Mouse (Mus musculus): Measurements from ENCODE around the gene Arid1a. TPM values are rescaled to one million over a fixed set of nuclear protein-coding genes. Genes with fewer than 3 reads are reported as not detected.
A peak's percentile ranks its signal among the peaks of the same experiment; 100 is the strongest.

The Arid1a gene
- polyA plus RNA-seq, 1 experiment from 2014 or later = 41.6 TPM

DNA sequence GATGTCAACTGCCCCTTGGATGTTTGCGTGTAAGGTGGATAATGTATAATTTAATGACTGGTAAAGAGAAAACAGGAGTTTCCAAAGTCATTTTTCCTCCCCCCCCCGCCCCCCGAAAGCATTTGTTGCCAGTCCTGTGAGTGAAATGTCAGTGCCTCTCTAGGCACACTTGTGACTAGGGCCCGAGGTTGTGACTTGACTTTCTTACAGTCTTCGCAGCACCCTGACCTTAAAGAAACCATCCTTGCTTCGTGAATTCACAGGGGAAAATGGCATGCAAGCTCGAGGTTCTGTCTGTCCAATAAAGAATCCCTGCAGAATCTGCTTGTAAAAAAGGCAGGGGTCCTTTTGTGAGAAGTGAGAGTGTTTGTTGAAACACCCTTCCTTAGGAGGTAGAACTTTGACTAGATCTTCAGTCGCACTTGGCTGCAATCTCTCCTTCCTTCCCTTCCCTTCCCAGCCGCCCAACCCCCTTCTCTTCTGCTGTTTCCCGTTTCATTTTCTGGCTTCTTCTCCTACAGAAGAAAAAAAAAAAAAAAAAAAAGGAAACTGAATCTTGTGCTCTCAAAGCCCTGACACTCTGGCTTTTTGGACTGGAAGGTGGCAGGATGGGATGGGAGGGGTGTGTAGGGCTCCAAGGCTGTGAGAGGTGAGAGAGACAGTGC lies 82.8 kb downstream of the Arid1a start:
- ATAC-seq (ENCODE audit: insufficient number of reproducible peaks, insufficient read depth, low FRiP score, low TSS enrichment, low read depth) = no peak
- Histone ChIP-seq H3K9me3 (no peaks in the 10 kb centered on the region), H3K4me3 (replicated peaks) (0 out of 2 replicates have a peak overlapping the region, but pooled peaks have one; percentile 75), H3K9ac (replicated peaks) (no peak overlapping the region), H3K27ac (peak overlapping the region; percentile 98), H3K4me1 (replicated peaks) (peaks cover 57% of the 10 kb centered on the region), H3K4me2 (peak overlapping the region; percentile 78), H3K36me3 (peaks cover 10% of the 10 kb centered on the region), H3K27me3 (no peaks in the 10 kb centered on the region)
- 28% methylated on average over 10 of the region's 10 CpGs for WGBS

DNA sequence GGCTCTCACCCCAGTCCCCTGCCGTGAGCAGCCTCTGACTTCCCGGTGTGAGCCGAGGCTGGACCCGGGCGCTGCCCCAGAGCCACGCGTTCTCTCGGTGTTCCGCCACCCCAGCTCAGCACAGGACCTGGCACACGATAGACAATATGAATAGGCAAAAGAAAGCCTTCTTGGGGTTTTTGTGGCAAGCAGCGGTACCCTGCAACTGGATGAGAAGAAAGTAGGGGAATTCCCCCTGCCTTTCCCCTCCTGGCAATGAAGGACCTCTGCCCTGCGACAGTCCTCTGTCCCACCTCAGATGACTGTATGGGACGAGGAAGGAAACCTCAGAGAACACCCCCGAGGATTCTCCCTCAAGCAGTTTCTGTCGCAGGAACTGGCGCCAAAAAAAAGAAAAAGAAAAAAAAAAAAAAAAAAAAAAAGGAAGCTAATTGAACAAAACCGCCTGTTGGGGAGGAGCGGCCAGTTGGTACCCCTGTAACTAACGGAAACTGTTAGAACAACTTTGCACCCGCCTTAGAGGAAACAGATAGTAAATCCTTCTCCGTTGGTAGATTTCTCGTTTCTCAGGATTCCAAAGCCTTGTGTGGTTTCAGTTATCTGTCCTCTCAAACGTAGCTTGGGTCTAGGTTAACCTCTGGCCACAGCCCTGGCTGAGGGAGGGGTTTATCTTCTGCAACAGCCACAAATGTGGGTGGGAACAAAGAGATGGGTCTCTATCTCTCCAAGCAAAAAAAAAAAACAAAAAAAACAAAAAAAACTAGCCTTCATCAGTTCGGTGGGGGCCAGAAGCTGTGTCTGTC lies 83.5 kb downstream of the Arid1a start:
- no peak for ATAC-seq (ENCODE audit: insufficient number of reproducible peaks, insufficient read depth, low FRiP score, low TSS enrichment, low read depth)
- H3K27ac ChIP-seq = peak overlapping the region; percentile 98
- H3K9me3 ChIP-seq = no peaks in the 10 kb centered on the region
- H3K4me2 ChIP-seq = peak overlapping the region; percentile 78
- 3% methylated on average over 24 of the region's 24 CpGs for WGBS
- H3K36me3 ChIP-seq = peaks cover 6% of the 10 kb centered on the region; the same call in 1 of the 2 replicates
- peaks cover 57% of the 10 kb centered on the region for H3K4me1 ChIP-seq (replicated peaks)
- H3K27me3 ChIP-seq = no peaks in the 10 kb centered on the region
- peak overlapping the region; percentile 84 for H3K9ac ChIP-seq (replicated peaks)
- H3K4me3 ChIP-seq (replicated peaks) = peak overlapping the region; percentile 75

GRCm38 (mm10) chr4:133671881-133672844 lies 84.4 kb downstream of the Arid1a start, which contains the start of gene Pigv:
Gene Pigv (minus strand): TSS chr4:133672647.
- Histone ChIP-seq H3K4me3 (replicated peaks) (peak within 1 kb of the TSS; percentile 75), H3K27ac (peak within 1 kb of the TSS; percentile 98), H3K9me3 (no peaks in the 10 kb centered on the region), H3K36me3 (0 out of 2 replicates have a peak, but pooled peaks cover 9% of the 10 kb centered on the region), H3K27me3 (no peaks in the 10 kb centered on the region), H3K9ac (replicated peaks) (peak within 1 kb of the TSS; percentile 84), H3K4me2 (peak within 1 kb of the TSS; percentile 78), H3K4me1 (replicated peaks) (peaks cover 52% of the 10 kb centered on the region)
- ATAC-seq (ENCODE audit: insufficient number of reproducible peaks, insufficient read depth, low FRiP score, low TSS enrichment, low read depth) = peak; percentile 83
- 1% methylated on average over 71 of the region's 76 CpGs for WGBS

DNA sequence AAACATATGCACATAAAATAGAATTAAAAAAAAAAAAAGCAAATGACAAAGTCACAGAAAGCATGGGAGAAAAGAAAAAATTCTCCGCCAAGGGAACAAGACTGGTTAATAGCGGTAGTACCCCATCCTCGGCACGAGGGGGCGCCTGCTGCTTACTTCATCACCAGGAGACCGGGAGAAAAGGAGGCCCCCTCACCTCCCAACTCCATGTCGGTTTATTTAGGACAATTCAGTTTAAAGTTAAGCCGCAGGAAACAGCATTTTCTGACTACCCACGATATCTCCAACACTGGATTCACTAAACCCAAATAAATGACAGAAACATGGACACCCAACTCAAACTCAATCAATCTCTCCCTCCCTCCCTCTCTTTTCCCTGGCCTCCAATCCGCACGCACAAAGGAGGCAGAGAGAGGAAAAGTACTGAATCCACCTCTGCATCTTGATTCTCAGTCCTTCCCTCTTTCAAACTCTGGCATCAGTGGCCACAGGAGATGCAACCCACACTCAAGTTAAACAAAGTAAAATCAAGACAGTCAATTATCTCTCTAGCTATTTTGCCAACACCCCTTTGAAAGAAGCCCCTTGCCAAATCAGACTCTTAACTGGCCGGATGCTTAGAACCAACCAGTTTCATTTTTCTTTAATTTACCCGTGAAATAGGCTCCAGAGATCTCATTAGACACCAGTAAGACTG lies 85.2 kb downstream of the Arid1a start:
- no peak for ATAC-seq (ENCODE audit: insufficient number of reproducible peaks, insufficient read depth, low FRiP score, low TSS enrichment, low read depth)
- Histone ChIP-seq H3K36me3 (peaks cover 16% of the 10 kb centered on the region; the same call in 1 of the 2 replicates), H3K4me2 (peak overlapping the region; percentile 78), H3K9ac (replicated peaks) (peak overlapping the region; percentile 84), H3K9me3 (no peaks in the 10 kb centered on the region), H3K27me3 (no peaks in the 10 kb centered on the region), H3K4me1 (replicated peaks) (peaks cover 44% of the 10 kb centered on the region), H3K4me3 (replicated peaks) (peak overlapping the region; percentile 75), H3K27ac (peak overlapping the region; percentile 98)
- 4% methylated on average over 13 of the region's 13 CpGs for WGBS

DNA sequence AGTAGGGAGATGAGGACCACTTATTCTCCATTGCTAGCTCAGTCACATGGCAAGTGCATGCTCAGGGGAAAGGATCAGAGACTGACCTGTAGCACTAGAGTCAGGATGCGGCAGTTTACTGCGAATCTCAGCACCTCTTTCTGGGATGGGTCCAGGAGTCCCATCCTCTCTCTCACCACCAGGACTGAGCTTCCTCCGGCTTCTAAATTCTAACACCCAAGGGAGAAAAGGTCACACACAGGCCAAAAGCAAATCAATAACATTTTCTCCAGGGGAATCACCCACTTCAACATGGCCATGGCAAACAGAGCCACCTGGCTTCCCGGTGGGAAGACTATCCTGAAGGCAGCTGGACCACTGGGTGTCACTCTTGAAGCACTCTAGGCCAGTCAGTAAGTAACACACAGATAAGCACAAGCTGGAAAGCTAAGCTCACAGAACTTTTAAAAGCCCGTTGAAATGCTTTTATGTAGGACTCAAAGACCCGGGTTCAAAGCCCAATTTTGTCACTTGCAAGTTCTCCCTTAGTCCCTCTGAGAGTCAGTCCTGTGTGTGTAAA lies 86.8 kb downstream of the Arid1a start:
- no peak overlapping the region for H3K27ac ChIP-seq
- peaks cover 28% of the 10 kb centered on the region for H3K36me3 ChIP-seq
- no peak overlapping the region for H3K4me2 ChIP-seq
- ATAC-seq (ENCODE audit: insufficient number of reproducible peaks, insufficient read depth, low FRiP score, low TSS enrichment, low read depth) = no peak
- H3K27me3 ChIP-seq = no peaks in the 10 kb centered on the region
- H3K9ac ChIP-seq (replicated peaks) = no peak overlapping the region
- WGBS = 63% methylated on average over 6 of the region's 6 CpGs
- H3K4me3 ChIP-seq (replicated peaks) = no peak overlapping the region
- peaks cover 48% of the 10 kb centered on the region for H3K4me1 ChIP-seq (replicated peaks)
- no peaks in the 10 kb centered on the region for H3K9me3 ChIP-seq

GRCm38 (mm10) chr4:133668537-133668936 lies 88.0 kb downstream of the Arid1a start:
- 85% methylated on average over 3 of the region's 3 CpGs for WGBS
- Histone ChIP-seq H3K27me3 (no peaks in the 10 kb centered on the region), H3K9ac (replicated peaks) (no peak overlapping the region), H3K9me3 (no peaks in the 10 kb centered on the region), H3K27ac (no peak overlapping the region), H3K36me3 (peaks cover 33% of the 10 kb centered on the region), H3K4me3 (replicated peaks) (no peak overlapping the region), H3K4me2 (no peak overlapping the region), H3K4me1 (replicated peaks) (peaks cover 39% of the 10 kb centered on the region)
- no peak for ATAC-seq (ENCODE audit: insufficient number of reproducible peaks, insufficient read depth, low FRiP score, low TSS enrichment, low read depth)

- Histone ChIP-seq H3K4me3 (replicated peaks) (no peak overlapping the region), H3K4me1 (replicated peaks) (peaks cover 35% of the 10 kb centered on the region), H3K27ac (no peak overlapping the region), H3K4me2 (no peak overlapping the region), H3K9me3 (no peaks in the 10 kb centered on the region), H3K27me3 (no peaks in the 10 kb centered on the region), H3K36me3 (peaks cover 42% of the 10 kb centered on the region), H3K9ac (replicated peaks) (no peak overlapping the region)
- WGBS = 90% methylated on average over 6 of the region's 6 CpGs
- no peak for ATAC-seq (ENCODE audit: insufficient number of reproducible peaks, insufficient read depth, low FRiP score, low TSS enrichment, low read depth)
These were observed 90.4 kb downstream of the Arid1a start for GRCm38 (mm10) chr4:133666199-133666598.

DNA sequence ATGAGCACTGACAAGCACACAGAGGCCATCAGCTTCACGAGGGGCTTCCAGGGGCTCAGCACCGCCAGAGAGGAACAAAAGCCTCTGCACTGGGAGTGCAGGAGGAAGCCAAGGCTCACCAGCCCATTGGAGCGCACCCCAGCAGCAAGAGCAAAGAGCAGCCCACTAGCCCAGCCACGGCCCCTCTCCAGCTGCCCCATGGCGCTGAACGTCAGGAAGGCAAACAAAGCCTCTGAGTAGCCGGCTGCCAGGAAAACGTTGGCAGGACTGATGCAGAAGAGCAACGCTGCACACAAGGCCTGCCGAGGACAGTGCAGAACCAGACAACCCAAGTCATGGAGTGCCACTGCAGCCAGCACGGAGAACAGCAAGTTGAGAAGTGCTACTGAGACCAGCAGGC lies 91.5 kb downstream of the Arid1a start:
- Histone ChIP-seq H3K9ac (replicated peaks) (peak overlapping the region; percentile 40; the same call in 1 of the 2 replicates), H3K27me3 (no peaks in the 10 kb centered on the region), H3K4me1 (replicated peaks) (peaks cover 36% of the 10 kb centered on the region), H3K9me3 (no peaks in the 10 kb centered on the region), H3K4me3 (replicated peaks) (no peak overlapping the region), H3K27ac (0 out of 2 replicates have a peak overlapping the region, but pooled peaks have one; percentile 20), H3K4me2 (peak overlapping the region; percentile 8; the same call in 1 of the 2 replicates), H3K36me3 (peaks cover 42% of the 10 kb centered on the region)
- no peak for ATAC-seq (ENCODE audit: insufficient number of reproducible peaks, insufficient read depth, low FRiP score, low TSS enrichment, low read depth)
- 65% methylated on average over 11 of the region's 11 CpGs for WGBS

GRCm38 (mm10) chr4:133662945-133663344 lies 93.6 kb downstream of the Arid1a start:
- Histone ChIP-seq H3K36me3 (peaks cover 38% of the 10 kb centered on the region), H3K4me1 (replicated peaks) (peaks cover 53% of the 10 kb centered on the region), H3K4me2 (no peak overlapping the region), H3K9ac (replicated peaks) (no peak overlapping the region), H3K27ac (no peak overlapping the region), H3K27me3 (no peaks in the 10 kb centered on the region), H3K4me3 (replicated peaks) (no peak overlapping the region), H3K9me3 (no peaks in the 10 kb centered on the region)
- no peak for ATAC-seq (ENCODE audit: insufficient number of reproducible peaks, insufficient read depth, low FRiP score, low TSS enrichment, low read depth)
- 84% methylated on average over 8 of the region's 8 CpGs for WGBS

GRCm38 (mm10) chr4:133662421-133662820 lies 94.1 kb downstream of the Arid1a start:
- H3K4me1 ChIP-seq (replicated peaks) = peaks cover 55% of the 10 kb centered on the region
- no peak for ATAC-seq (ENCODE audit: insufficient number of reproducible peaks, insufficient read depth, low FRiP score, low TSS enrichment, low read depth)
- no peaks in the 10 kb centered on the region for H3K9me3 ChIP-seq
- no peaks in the 10 kb centered on the region for H3K27me3 ChIP-seq
- WGBS = 91% methylated on average over 8 of the region's 8 CpGs
- H3K4me3 ChIP-seq (replicated peaks) = no peak overlapping the region
- H3K4me2 ChIP-seq = no peak overlapping the region
- peaks cover 33% of the 10 kb centered on the region for H3K36me3 ChIP-seq
- no peak overlapping the region for H3K9ac ChIP-seq (replicated peaks)
- H3K27ac ChIP-seq = no peak overlapping the region

Data from limb, embryonic 12.5 days (tissue).